Mouse (Mus musculus) lung, postnatal 14 days (tissue): ENCODE measurements around the gene Elavl1.
A peak's percentile ranks its signal among the peaks of the same experiment; 100 is the strongest.
"Not testable (repeated sequence)": the region's sequence is repeated elsewhere in the genome, so short reads cannot be mapped to it uniquely, and the experiment has no call there.

Source experiments
- DNase-seq: peaks from one replicate; pipeline ENCODE4 v3.0.0; 2021

The Elavl1 gene

GRCm38 (mm10) chr8:4255471-4255870 is 69.7 kb downstream of the Elavl1 start:
- DNase-seq = not testable (repeated sequence)

GRCm38 (mm10) chr8:4254001-4254400 is 71.2 kb downstream of the Elavl1 start:
- DNase-seq = peak; percentile 33

- DNase-seq = peak; percentile 97
Observed at GRCm38 (mm10) chr8:4252934-4253841, 72.0 kb downstream of the Elavl1 start, which contains the start of gene Snapc2. TSS of gene Snapc2 (plus strand) at chr8:4253080.

GRCm38 (mm10) chr8:4252116-4252760 is 73.0 kb downstream of the Elavl1 start:
- DNase-seq = no peak

- peak; percentile 89 for DNase-seq
Observed at GRCm38 (mm10) chr8:4250306-4250970, 74.8 kb downstream of the Elavl1 start.

GRCm38 (mm10) chr8:4249213-4249612 is 76.0 kb downstream of the Elavl1 start:
- DNase-seq = no peak

GRCm38 (mm10) chr8:4247951-4248540 is 77.2 kb downstream of the Elavl1 start, which contains the start of gene Tgfbr3l:
TSS of gene Tgfbr3l (plus strand) at chr8:4248214.
- no peak for DNase-seq

- DNase-seq = no peak
Observed at GRCm38 (mm10) chr8:4247241-4247640, 78.0 kb downstream of the Elavl1 start.

GRCm38 (mm10) chr8:4245737-4246136 is 79.5 kb downstream of the Elavl1 start:
- DNase-seq = no peak

GRCm38 (mm10) chr8:4245061-4245460 is 80.2 kb downstream of the Elavl1 start:
- DNase-seq = no peak

GRCm38 (mm10) chr8:4239193-4239890 is 85.9 kb downstream of the Elavl1 start:
- no peak for DNase-seq

- peak; percentile 100 for DNase-seq
Observed at GRCm38 (mm10) chr8:4238434-4239192, 86.6 kb downstream of the Elavl1 start, which contains the start of the genes Map2k7 and Gm49320. TSS of gene Map2k7 (plus strand) at chr8:4238740. TSS of gene Gm49320 (plus strand) at chr8:4238865.

- DNase-seq = peak; percentile 25
Observed at GRCm38 (mm10) chr8:4237814-4238433, 87.3 kb downstream of the Elavl1 start.
